In the genomic region with DNA sequence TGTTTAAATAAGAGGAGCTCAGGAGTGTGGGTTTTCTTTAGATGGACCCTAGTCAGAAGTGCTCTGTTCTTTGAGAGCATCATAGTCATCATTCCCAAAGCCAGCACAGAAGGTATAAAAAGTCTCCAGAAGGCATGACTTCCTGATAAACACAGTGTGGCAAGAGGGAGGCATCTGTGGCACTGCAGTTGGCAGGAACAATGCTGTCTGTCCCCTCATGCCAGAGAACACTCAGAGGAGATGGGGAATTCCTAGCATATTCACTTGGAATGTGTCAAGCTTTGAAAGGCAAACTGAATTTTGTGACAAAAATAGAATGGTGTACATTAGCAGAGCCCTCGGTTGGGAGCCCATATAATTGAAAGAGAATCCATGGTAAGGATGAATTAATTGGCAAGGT, we compare ENCODE assay signal across 13 mouse cellular contexts.
A peak's percentile ranks its signal among the peaks of the same experiment; 100 is the strongest.
DNase-seq lines count a peak whose midpoint lies in the region; ATAC-seq and TF ChIP-seq lines count a peak whose summit lies in the region.
"Had no signal": no experiment of that assay in that cellular context is flagged by ENCODE, and none has a peak within 500 bp of the region (broad histone marks: within the 10 kb centered on the region; RNA-seq: fewer than 3 reads in every experiment).

No protein-coding gene starts in this region.

- H3K27me3 ChIP-seq in forebrain, embryonic 15.5 days: no peaks in the 10 kb centered on the region
- H3K27me3 ChIP-seq in forebrain, embryonic 10.5 days (ENCODE audit: poor library complexity, severe bottlenecking): no peaks in the 10 kb centered on the region
- no peaks in the 10 kb centered on the region for H3K27me3 ChIP-seq in lung, postnatal 0 days (replicated peaks; ENCODE audit: insufficient read depth, low read length)
- H3K27me3 ChIP-seq in liver, embryonic 12.5 days (replicated peaks): no peaks in the 10 kb centered on the region
- H3K27me3 ChIP-seq: lung, embryonic 15.5 days had no signal

- no peak overlapping the region for H3K4me3 ChIP-seq in forebrain, embryonic 15.5 days
- H3K4me3 ChIP-seq in forebrain, embryonic 10.5 days: no peak overlapping the region
- H3K4me3 ChIP-seq in lung, postnatal 0 days (ENCODE audit: low read depth, low read length): no peak overlapping the region
- H3K4me3 ChIP-seq in liver, embryonic 12.5 days: no peak overlapping the region
- H3K4me3 ChIP-seq: hindbrain, embryonic 10.5 days; lung, embryonic 15.5 days had no signal

- no peaks in the 10 kb centered on the region for H3K9me3 ChIP-seq in forebrain, embryonic 15.5 days
- H3K9me3 ChIP-seq in forebrain, embryonic 10.5 days: no peaks in the 10 kb centered on the region
- H3K9me3 ChIP-seq in lung, postnatal 0 days (ENCODE audit: low read length): no peaks in the 10 kb centered on the region
- H3K9me3 ChIP-seq in liver, embryonic 12.5 days (replicated peaks): no peaks in the 10 kb centered on the region
- H3K9me3 ChIP-seq: hindbrain, embryonic 10.5 days; lung, embryonic 15.5 days had no signal

- intact Hi-C loops in left cerebral cortex, postnatal 4 days (cut with DNase I): loop anchor here (10.0 kb wide), 2 partner anchors 268 to 798 kb away; partner anchors contain the start of gene Kcnh7

- no peak for TF ChIP-seq CTCF in lung, postnatal 0 days (IDR thresholded peaks at IDR 0.05)

- peak; percentile 88 for ATAC-seq in forebrain, embryonic 15.5 days (replicated peaks)
- ATAC-seq in lung, postnatal 0 days: no peak
- no peak for ATAC-seq in granulocyte monocyte progenitor cell, adult 5-6 weeks (replicated peaks; ENCODE audit: poor library complexity, severe bottlenecking)
- no peak for ATAC-seq in liver, embryonic 12.5 days

- H3K27ac ChIP-seq in forebrain, embryonic 15.5 days (replicated peaks): peak overlapping the region; percentile 40
- H3K27ac ChIP-seq in forebrain, embryonic 10.5 days: no peak overlapping the region
- H3K27ac ChIP-seq in lung, postnatal 0 days (ENCODE audit: low read length): no peak overlapping the region
- no peak overlapping the region for H3K27ac ChIP-seq in liver, embryonic 12.5 days
- H3K27ac ChIP-seq: hindbrain, embryonic 10.5 days; lung, embryonic 15.5 days had no signal

- H3K9ac ChIP-seq in forebrain, embryonic 15.5 days (replicated peaks): no peak overlapping the region
- H3K9ac ChIP-seq in lung, postnatal 0 days (replicated peaks; ENCODE audit: low read depth): no peak overlapping the region
- H3K9ac ChIP-seq in liver, embryonic 12.5 days: no peak overlapping the region
- H3K9ac ChIP-seq: lung, embryonic 15.5 days had no signal

- H3K4me1 ChIP-seq in forebrain, embryonic 15.5 days: peaks cover 13% of the 10 kb centered on the region
- no peaks in the 10 kb centered on the region for H3K4me1 ChIP-seq in forebrain, embryonic 10.5 days
- H3K4me1 ChIP-seq in lung, postnatal 0 days (ENCODE audit: insufficient read depth, low read depth, low read length): no peaks in the 10 kb centered on the region
- H3K4me1 ChIP-seq in liver, embryonic 12.5 days: no peaks in the 10 kb centered on the region
- H3K4me1 ChIP-seq: hindbrain, embryonic 10.5 days had no signal

- no peak for TF ChIP-seq EP300 in lung, postnatal 0 days (IDR thresholded peaks at IDR 0.05)

- no peaks in the 10 kb centered on the region for H3K36me3 ChIP-seq in forebrain, embryonic 15.5 days
- H3K36me3 ChIP-seq in forebrain, embryonic 10.5 days (replicated peaks): no peaks in the 10 kb centered on the region
- H3K36me3 ChIP-seq in lung, postnatal 0 days (ENCODE audit: insufficient read depth, low read length): no peaks in the 10 kb centered on the region
- no peaks in the 10 kb centered on the region for H3K36me3 ChIP-seq in liver, embryonic 12.5 days
- H3K36me3 ChIP-seq: hindbrain, embryonic 10.5 days; lung, embryonic 15.5 days had no signal

- no peak overlapping the region for H3K4me2 ChIP-seq in forebrain, embryonic 15.5 days (replicated peaks)
- H3K4me2 ChIP-seq in lung, postnatal 0 days (replicated peaks; ENCODE audit: low read depth, low read length): no peak overlapping the region
- H3K4me2 ChIP-seq in liver, embryonic 12.5 days: no peak overlapping the region
- H3K4me2 ChIP-seq: lung, embryonic 15.5 days had no signal

- WGBS in forebrain, embryonic 15.5 days: 20% methylated on average over 1 of the region's 1 CpGs
- 77% methylated on average over 1 of the region's 1 CpGs for WGBS in forebrain, embryonic 10.5 days
- 43% methylated on average over 1 of the region's 1 CpGs for WGBS in lung, postnatal 0 days
- 53% methylated on average over 1 of the region's 1 CpGs for WGBS in liver, embryonic 12.5 days (ENCODE audit: insufficient replicate concordance)

- DNase-seq in forebrain, embryonic 10.5 days (ENCODE audit: extremely low spot score, low spot score): no peak
- peak; percentile 7 for DNase-seq in lung, postnatal 0 days (ENCODE audit: low spot score)
- no peak for DNase-seq in lung, postnatal 25 days (ENCODE audit: low spot score)
- DNase-seq in layer of hippocampus, adult 11-12 months (ENCODE audit: low spot score): peak; percentile 53
- DNase-seq in left cerebral cortex, postnatal 4 days: peak; percentile 14
- DNase-seq: adrenal gland, adult 2 months; kidney, adult 2 months; thymus, postnatal 25 days had no signal

Comparison
In these comparisons a context has a peak if more than half of its experiments do, and no peak if none do; other contexts are left out.
1. DNase-seq: peak in lung, postnatal 0 days (single experiment), layer of hippocampus, adult 11-12 months (single experiment) and left cerebral cortex, postnatal 4 days (single experiment); none in forebrain, embryonic 10.5 days (single experiment) and lung, postnatal 25 days (single experiment).